Mouse (Mus musculus): ENCODE measurements around the gene Rnf141.

The Rnf141 gene

GRCm38 (mm10) chr7:110834522-110834921, 9.7 kb downstream of the Rnf141 start:
- intact Hi-C loops (cut with DNase I) = no loop called here

GRCm38 (mm10) chr7:110834018-110834417, 10.2 kb downstream of the Rnf141 start:
- intact Hi-C loops (cut with DNase I) = no loop called here

- intact Hi-C loops (cut with DNase I) = no loop called here
Observed at GRCm38 (mm10) chr7:110833024-110833423, 11.2 kb downstream of the Rnf141 start.

GRCm38 (mm10) chr7:110823995-110824953, 20.0 kb downstream of the Rnf141 start:
- intact Hi-C loops (cut with DNase I) = no loop called here

- intact Hi-C loops (cut with DNase I) = no loop called here
Observed at GRCm38 (mm10) chr7:110823593-110823992, 20.7 kb downstream of the Rnf141 start.

GRCm38 (mm10) chr7:110823076-110823475, 21.2 kb downstream of the Rnf141 start:
- intact Hi-C loops (cut with DNase I) = no loop called here

GRCm38 (mm10) chr7:110822055-110822454, 22.2 kb downstream of the Rnf141 start:
- intact Hi-C loops (cut with DNase I) = no loop called here

GRCm38 (mm10) chr7:110821653-110822052, 22.6 kb downstream of the Rnf141 start:
- intact Hi-C loops (cut with DNase I) = no loop called here

- intact Hi-C loops (cut with DNase I) = no loop called here
Observed at GRCm38 (mm10) chr7:110821068-110821467, 23.2 kb downstream of the Rnf141 start.

- intact Hi-C loops (cut with DNase I) = no loop called here
Observed at GRCm38 (mm10) chr7:110818787-110819350, 25.4 kb downstream of the Rnf141 start.

- intact Hi-C loops (cut with DNase I) = no loop called here
Observed at GRCm38 (mm10) chr7:110818206-110818605, 26.1 kb downstream of the Rnf141 start.

- intact Hi-C loops (cut with DNase I) = loop anchor here (1.0 to 2.0 kb wide), 2 partner anchors 115 to 199 kb away; no protein-coding TSS in a partner anchor
Observed at GRCm38 (mm10) chr7:110816037-110816436, 28.2 kb downstream of the Rnf141 start.

GRCm38 (mm10) chr7:110813983-110814382, 30.3 kb downstream of the Rnf141 start:
- intact Hi-C loops (cut with DNase I) = no loop called here

GRCm38 (mm10) chr7:110811529-110811928, 32.7 kb downstream of the Rnf141 start:
- intact Hi-C loops (cut with DNase I) = no loop called here

GRCm38 (mm10) chr7:110810995-110811394, 33.3 kb downstream of the Rnf141 start:
- intact Hi-C loops (cut with DNase I) = no loop called here

GRCm38 (mm10) chr7:110809585-110810557, 34.4 kb downstream of the Rnf141 start:
- intact Hi-C loops (cut with DNase I) = loop anchor here (10.0 kb wide), 1 partner anchor 525 kb away; no protein-coding TSS in a partner anchor

- intact Hi-C loops (cut with DNase I) = loop anchor here (10.0 kb wide), 1 partner anchor 524 kb away; no protein-coding TSS in a partner anchor
Observed at GRCm38 (mm10) chr7:110808962-110809361, 35.3 kb downstream of the Rnf141 start.

GRCm38 (mm10) chr7:110807460-110808030, 36.7 kb downstream of the Rnf141 start:
- intact Hi-C loops (cut with DNase I) = loop anchor here (10.0 kb wide), 1 partner anchor 523 kb away; no protein-coding TSS in a partner anchor

GRCm38 (mm10) chr7:110804266-110804665, 40.0 kb downstream of the Rnf141 start:
- intact Hi-C loops (cut with DNase I) = loop anchor here (5.0 to 10.0 kb wide), 3 partner anchors 213 to 519 kb away; no protein-coding TSS in a partner anchor

- intact Hi-C loops (cut with DNase I) = loop anchor here (5.0 to 10.0 kb wide), 3 partner anchors 214 to 518 kb away; no protein-coding TSS in a partner anchor
Observed at GRCm38 (mm10) chr7:110803131-110803530, 41.1 kb downstream of the Rnf141 start.

Data from adrenal gland (tissue).